Mouse (Mus musculus) left cerebral cortex, adult 9 months (tissue): ENCODE data around the gene Fam57b.
A peak's percentile ranks its signal among the peaks of the same experiment; 100 is the strongest.

Experiments used
- DNase-seq, 2 experiments: peaks; one replicate each; pipeline ENCODE4 v3.0.0; 2022; ENCODE audit warnings: low spot score in 2 of 2

Gene Fam57b

DNA sequence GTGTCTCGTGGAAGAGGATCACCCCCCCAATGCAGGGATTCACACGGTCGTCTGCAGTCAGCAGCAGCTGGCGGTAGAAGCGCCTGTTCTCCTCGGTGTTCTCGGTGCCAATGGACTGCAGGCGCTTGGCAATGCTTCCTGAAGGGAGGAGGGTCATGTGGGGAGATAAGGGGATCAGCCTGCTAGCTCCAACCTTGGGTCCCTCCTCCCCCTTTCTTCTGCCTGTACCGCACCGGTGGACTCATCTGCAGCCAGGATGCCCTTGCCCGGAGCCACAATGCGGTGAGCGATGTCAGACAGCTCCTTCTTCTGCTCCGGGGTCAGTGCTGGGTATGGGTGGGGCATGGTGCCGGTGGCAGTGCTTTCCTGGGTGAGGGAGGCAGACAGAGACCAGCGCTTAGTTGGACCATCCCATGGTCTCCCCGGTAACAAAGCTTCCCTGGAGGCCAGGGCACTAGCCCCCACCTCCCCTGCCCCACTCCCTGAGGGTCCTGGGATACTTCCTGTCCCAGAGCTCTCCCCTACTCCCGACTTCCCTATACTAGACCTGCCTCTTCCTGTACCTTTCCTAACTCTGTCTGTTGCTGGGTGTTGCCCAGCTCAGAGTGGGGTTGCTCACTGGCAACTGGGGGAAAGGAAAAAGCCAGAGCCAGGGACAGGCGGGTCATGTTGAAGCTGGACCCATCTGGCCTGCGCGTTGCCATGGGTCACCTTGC lies at the start of gene Fam57b:
Gene Fam57b, plus strand, starts transcription at position 258 of the 716 bp plus-strand sequence.
- no peak for DNase-seq

DNA sequence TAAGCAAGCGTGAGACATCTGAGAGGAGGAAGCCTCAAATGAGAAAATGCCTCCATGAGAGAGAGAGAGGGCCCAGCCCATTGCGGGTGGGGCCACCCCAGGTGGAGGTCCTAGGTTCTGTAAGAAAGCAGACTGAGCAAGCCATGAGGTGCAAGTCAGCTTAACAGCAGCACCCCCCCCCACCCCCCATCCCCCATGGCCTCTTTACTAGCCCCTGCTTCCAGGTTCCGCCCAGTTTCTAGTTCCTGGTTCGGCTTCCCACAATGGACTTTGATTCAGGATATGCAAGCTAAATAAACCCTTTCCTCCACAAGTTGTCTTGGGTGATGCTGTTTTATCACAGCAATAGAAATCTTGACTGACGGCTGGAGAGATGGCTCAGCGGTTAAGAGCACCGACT lies 48.6 kb upstream of the Fam57b start:
- no peak for DNase-seq

DNA sequence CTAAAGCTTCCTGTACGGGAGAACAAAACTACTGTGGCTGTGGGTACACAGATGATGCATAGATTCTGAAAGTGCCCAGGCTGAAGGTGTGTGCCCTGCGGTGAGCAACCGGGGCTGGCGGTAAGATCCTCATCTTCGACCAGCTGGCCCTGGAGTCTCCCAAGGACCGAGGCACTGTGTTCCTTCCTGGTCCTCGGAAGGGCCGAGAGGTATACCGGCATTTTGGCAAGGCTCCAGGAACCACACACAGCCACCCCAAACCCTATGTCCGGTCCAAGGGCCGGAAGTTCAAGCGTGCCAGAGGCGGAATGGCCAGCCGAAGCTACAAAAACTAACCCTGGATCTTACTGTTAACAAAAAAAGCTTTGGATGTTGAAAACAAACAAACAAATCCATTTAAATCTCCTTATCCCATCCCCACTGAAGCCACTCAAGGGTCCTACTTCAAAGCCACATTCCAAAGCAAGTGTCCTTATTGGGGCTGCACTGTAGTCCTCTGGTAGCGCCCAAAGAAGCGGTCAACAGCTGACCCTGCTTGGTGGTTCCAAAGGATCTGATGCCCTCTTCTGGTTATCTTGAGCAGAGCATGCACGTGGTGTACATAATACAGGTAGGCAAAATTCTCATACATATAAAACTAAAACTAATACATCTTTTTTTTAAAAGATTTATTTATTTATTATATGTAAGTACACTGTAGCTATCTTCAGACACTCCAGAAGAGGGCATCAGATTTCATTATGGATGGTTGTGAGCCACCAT lies 47.7 kb upstream of the Fam57b start:
- DNase-seq, result no peak

DNA sequence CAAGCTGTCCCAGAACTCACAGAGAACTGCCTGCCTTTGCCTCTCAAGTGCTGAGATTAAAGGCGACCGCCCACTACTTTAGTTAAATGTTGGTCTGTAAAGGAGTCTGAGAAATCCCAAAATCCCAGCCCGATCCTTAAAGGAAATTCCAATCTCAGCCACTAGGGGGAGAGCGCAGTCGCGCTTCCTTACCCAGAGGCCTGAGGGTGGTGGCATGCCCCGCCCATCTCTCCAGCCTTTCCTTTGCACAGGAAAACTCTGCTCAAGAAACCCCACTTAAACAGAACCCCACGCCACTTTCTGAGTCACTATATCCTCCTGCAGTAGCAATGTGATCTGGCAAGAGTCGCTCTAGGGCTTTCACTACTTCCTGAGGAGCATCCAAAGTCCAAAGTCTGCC lies 42.6 kb upstream of the Fam57b start:
- peak in 1 of 2 experiments; percentile 86 for DNase-seq

DNA sequence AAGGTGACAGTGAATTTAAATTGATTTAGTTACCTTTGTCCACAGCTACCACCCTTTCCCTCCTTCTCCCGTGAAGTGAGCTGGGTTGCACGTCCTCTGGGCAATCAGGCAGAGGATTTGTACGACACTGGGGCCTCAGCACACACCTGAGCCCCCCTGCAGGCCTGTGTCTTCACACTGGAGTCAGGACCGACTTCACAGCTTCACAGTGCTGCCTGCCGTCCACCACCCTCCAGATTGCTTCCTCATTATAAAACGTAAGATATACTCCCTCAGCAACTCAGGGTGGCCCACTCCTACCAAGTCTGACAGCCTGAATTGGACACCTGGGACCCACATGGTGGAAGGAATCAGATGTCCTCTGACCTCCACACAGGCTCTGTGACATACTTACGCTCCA lies 38.9 kb upstream of the Fam57b start:
- no peak for DNase-seq

DNA sequence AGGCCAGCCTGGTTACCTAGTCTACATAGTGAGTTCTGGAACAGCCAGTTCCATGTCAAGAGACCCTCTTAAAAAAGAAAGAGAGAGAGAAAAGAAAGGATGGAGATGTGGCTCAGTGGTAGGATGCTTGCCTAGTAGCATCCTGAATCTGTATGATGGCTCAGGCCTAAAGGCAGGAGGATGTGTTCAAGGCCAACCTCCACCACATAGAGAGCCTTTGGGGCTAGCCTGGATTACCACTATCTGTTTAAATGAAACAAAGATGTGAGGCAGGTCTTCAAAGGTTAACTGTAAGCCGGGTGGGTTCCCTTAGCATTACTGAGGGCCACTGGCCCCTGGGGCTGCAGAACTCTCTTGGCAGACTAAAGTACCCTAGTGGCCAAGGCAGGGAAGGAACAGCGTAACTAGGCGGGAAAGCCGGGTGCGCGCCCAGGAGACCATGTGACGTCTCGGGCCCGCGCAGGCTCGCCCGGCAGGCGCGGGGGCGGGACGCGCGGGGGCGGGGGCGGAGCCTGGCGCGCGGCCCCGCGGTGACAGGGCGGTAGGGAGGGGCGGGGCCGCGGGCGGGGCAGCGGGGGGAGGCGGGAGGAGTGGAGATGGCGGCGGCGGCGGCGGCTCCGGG lies 38.3 kb upstream of the Fam57b start, which contains the start of gene Mapk3:
Gene Mapk3, plus strand, starts transcription at position 552 of the 622 bp plus-strand sequence.
- DNase-seq, result peak in 1 of 2 experiments; percentile 91

DNA sequence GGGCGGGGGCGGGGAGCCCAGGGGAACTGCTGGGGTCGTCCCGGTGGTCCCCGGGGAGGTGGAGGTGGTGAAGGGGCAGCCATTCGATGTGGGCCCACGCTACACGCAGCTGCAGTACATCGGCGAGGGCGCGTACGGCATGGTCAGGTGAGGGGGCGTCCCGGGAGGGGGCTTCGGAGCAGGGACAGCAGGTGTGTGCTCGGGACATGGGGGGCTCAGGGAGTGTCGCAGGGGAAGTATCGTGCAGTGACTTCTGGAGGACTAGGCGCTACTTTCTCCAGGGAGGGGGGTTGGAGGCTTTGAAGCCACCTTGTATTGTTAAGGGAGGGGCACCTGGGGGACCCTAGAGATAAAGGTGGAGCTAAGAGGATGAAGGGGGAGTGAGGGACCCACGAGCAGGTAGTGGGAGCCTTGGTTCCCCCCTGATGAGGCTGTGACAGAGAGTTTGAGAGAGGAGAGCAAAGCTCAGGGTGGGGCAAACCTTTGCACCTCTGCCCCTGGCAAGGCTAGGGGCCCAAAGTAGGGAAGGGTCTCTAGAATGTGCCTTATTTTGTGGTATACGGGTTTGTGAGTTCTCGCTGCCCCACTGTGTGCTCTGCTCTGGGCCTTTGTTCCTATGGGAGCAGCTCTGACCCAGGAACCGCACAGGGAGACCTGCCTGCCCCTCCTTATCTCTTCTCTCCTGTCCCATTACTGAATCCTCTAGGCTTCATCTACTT lies 37.6 kb upstream of the Fam57b start:
- no peak for DNase-seq

DNA sequence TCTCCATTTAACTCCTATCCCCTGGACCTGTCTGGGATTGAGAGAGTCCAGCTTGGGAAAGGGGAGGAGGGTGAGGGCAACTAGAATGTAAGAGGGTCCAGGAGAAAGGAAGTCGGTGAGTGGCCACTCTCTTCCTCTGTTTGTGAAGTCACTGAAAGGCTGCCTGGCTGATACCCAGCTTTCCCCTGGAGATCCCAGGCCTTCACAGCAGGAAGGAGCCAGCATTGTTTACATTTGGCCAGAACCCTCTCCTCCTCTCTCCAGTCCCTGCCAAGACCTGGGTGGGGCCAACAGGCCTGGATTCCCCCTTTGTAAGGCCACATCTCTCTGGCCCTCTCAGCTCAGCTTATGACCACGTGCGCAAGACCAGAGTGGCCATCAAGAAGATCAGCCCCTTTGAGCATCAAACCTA lies 37.1 kb upstream of the Fam57b start:
- no peak for DNase-seq

DNA sequence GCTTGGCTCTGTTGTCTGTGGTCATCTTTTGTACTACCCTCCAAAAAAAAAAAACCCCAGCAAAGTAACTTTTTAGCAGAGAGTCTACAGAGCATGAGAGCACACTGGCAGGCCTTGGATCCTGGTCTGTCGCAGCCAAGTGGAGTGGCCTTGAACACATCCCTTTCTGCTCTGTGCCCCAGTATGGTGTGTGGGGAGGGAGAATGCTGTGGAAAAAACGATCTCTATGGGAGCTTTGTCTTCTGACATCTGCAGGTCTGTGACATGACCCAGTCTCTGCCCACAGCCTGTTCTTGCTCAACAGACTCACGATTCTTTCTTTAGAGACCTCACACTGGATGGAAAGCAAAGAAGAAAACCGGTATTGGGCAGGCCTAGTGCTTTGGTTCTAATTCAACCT lies 36.5 kb upstream of the Fam57b start:
- DNase-seq, result no peak

DNA sequence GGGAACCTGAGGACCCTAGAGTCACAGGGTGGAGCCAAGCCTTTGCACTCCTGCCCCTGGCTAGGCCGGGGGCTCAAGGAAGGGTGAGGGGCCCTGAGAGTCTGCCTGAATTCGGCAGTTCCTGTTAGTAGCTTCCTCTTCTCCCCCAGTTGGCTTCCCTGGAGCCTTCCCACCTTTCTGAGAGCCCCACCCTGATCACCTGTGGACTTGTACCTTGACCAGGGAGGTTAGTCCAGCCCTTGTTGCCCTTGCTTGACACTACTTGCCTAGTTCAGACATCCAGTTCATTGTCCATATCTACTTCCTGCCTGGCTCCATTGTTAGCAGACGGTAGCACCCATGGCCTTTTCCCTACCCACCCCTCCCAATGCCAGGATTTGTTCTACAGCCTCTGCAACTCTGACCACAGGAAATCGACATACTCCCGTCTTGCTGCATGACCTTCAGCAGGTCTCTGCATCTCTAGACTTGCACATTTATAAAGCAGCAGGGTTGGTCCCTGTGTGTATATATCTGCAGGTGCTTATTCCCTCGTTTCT lies 35.9 kb upstream of the Fam57b start:
- no peak for DNase-seq

DNA sequence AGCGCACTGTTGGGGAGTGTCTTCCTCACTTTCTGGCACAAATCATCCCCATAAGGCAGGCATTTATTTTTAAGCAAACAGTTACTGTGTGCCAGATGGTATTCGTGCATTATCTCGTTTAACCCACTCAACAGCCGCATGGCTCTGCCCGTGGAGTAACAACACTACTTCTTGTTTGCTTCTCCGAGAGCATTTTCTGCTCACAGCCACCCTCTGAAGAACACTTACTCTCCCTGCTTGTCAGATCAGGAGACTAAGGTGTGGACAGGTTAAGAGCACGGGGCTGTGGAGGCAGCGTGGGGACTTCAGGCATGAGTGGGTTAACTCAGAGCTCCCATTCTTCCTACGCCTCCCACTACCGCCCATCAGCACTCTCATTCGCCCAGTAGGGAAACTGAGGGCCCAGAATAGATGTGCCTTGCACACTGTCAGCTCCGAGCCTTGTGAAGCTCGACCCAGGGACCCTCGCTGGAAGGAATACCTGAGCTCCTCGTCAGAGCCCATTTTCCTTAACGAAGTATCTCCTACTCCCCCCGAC lies 34.9 kb upstream of the Fam57b start:
- DNase-seq, result peak in 1 of 2 experiments; percentile 85

DNA sequence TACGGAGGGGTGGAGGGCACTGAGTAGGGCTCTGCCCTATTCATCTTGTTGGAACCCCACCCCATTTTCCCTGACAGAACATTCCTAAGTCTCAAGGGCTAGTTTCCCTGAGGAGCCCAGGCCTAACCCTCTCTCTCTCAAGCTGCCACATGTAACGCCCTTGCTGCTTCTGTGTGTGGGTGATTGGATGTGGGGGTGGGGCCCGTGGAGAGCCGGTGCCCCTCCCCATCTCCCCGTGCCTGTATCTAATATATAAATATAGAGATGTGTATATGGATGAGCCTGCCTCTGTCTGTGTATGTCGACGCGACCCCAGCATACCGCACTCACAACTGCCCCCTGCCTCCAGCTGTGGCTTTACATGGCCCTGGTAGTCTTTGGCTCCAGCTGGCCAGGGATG lies 31.9 kb upstream of the Fam57b start:
- no peak for DNase-seq

DNA sequence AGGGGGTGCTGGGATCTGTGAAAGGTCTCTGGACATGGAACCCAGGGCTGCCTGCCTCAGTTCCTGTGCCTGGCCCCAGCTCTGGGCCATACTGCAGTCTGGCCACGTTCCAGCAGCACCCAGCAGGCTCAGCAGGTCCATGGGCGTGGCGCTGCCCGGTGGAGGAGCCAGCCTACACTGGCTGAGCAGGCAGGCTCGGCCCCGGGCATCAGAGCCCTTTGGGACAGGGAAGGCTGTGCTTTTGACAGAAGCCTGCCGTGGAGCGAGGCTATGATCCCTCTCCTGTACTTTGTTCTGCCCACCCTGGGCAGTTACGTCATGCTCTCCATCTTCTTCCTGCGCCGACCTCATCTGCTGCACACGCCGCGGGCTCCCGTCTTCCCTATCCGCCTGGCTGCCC lies 31.3 kb upstream of the Fam57b start, which contains the start of gene Gdpd3:
Gene Gdpd3, plus strand, starts transcription at position 134 of the 400 bp plus-strand sequence.
- no peak for DNase-seq

DNA sequence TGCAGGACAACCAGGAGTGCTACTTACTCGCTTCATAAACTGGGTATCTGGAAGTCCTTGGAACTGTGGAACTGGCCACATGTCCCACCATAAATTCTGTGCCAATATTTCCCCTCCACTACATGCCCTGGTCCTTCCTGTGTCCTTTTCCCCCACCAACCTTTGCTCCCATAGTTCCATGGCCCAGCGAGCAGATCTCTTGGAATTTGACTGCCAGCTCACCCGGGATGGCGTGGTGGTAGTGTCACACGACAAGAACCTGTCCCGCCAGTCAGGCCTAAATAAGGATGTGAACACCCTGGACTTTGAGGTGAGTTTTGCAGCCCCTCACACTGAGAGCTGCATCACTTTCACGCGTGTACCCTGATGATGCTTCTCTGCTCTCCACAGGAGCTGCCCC lies 30.5 kb upstream of the Fam57b start:
- no peak for DNase-seq

DNA sequence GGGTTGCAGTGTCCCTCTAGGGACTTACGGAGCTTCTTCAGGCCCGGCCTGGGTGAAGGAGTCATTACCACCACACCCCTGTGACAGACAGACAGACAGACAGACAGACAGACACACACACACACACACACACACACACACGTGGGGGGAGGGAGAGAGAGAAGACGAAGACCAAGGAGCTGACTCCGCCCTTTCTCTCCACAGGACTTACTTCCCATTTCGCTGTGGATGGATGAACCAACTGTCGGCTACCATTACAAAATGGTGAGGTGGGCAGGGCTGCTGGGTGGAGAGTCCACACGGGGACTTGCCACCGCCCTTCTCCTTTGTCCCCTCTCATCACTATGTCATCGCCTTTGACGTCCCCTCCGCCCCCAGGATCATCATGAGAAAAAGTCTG lies 26.7 kb upstream of the Fam57b start:
- no peak for DNase-seq

DNA sequence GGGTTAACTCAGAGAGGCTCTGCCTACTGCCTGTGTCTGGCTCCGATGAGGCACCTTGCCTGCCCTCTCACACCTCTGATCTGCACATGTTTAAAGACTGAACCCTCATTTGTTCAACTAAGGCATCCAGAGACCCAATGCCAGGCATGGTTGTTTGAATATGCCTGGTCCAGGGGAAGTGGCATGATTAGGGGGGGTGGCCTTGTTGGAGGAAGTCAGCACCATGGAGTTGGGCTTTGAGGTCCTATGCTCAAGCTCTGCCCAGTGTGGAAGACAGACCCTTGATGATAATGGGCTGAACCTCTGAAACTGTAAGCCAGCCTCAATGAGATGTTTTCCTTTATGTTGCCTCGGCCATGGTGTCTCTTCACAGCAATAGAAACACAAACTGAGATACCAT lies 24.1 kb upstream of the Fam57b start:
- no peak for DNase-seq

DNA sequence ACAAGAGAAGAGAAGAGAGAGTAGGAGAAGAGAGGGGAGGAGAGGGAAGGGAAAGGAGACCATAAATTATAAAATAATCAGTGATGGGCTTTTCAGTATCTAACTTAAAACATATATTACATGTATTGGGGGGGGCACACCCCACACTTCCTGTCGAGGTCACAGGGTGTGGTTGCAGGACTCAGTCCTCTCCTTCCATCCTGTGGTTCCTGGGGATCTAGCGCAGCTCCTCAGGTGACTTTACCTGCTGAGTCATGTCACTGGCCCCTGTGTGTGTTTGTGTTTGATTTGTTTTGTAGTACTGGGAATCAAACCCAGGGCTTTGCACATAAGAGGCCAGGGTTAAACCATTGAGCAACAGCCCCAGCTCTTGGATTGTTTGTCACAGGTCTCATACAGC lies 23.0 kb upstream of the Fam57b start:
- no peak for DNase-seq

DNA sequence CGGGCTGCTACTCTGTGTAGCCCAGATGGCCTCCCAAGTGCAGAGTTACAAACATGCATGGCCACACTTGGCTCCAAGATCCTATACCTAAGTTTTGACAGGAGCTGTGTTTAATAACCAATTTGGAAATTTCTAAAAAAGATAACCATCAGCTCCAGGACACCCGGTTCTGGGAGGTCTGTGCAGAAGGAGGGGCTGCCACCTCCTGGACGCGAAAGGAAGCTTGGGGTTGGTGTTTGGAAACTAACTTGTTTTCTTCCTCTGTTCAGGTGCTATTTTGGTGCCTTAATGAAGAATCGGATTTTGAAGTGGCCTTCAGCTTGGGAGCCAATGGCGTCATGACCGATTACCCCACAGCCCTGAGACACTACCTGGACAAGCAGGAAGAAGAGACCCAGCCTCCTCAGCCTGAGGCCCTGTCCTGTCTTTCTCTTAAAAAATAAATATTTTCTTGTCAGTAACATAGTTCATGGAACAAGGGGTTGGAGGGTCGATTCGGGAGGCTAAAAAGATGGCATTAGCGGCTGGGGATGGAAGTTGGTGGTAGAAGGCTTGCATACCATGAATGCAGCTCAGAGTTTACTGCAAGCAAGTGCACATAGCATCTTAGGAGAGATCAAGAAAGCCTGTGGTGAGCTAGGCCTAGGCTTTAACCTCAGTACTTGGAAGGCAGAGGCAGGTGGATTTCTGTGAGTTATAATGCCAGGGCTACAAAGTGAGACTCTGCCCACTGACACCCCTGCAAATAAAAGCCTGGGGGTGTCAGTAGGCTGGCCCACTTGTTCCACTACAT lies 22.1 kb upstream of the Fam57b start:
- no peak for DNase-seq

DNA sequence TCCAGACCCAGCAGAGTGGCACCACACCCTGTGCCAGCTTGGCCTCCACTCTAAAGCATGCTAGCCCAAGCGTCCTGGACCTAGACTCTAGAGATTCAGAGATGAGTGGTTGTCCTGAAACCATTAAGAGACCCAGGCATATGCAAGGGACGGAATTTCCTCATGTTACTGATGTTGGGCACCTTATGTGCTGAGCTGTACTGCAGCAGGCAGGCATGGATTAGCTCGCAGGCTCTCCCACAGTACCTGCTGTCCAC lies 21.6 kb upstream of the Fam57b start:
- no peak for DNase-seq

DNA sequence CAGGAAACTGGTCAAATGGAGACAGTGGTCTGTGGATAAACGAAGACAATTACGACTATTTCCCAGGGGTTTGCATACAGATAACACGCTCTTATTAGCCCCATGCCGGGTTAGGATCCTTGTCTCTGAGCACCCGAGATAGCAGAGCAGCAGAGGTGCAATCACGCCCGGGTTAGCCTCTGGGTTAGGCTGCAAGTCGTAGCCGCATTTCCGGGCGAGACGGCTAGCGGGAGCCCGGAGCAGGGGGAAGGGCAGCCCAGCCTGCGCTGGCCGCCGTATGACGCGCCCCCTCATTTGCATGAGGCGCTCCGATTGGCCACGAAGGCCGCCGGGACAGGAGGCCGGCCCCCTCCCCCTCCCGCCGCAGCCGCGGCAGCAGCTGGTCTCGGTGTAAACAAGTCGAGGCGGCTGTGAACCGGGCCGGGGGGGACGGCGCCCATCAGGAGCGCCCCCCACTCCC lies 20.8 kb upstream of the Fam57b start, which contains the start of gene Ypel3:
Gene Ypel3, plus strand, starts transcription at position 358 of the 460 bp plus-strand sequence.
- DNase-seq, result peak; percentile 90 to 93

DNA sequence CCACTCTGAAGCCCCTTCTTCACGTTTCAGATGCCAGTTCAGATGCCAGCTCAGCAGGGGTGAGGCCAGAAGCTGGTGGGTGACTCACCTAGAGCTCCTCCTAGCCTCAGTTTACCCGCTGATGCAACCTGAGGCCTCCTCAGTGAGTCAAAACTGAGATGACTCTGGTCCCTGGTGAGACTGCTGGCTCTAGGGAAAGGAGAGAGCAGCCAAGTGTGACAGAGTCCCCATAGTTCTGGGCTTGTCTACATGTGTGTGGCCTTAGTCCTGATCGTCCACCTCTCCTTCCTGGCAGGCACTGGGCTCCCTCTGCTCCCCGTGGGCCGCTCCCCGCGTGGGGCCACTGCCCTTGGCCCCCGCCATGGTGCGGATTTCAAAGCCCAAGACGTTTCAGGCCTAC lies 20.0 kb upstream of the Fam57b start:
- no peak for DNase-seq
